Mouse (Mus musculus): ENCODE data around the gene March6. TPM values are rescaled to one million over a fixed set of nuclear protein-coding genes. Genes with fewer than 3 reads are reported as not detected.

The March6 gene
- polyA plus RNA-seq, 1 experiment: 24.0 TPM

- Histone ChIP-seq H3K36me3 (ENCODE audit: control insufficient read depth, insufficient read depth, low read length) (peaks cover 79% of the 10 kb centered on the region), H3K4me1 (replicated peaks; ENCODE audit: control insufficient read depth, insufficient read depth, low read length) (no peaks in the 10 kb centered on the region), H3K27ac (ENCODE audit: control insufficient read depth, insufficient read depth, low read length) (no peak overlapping the region), H3K27me3 (ENCODE audit: control insufficient read depth, insufficient read depth, low read length) (no peaks in the 10 kb centered on the region), H3K4me3 (ENCODE audit: control insufficient read depth, insufficient read depth, low read length) (no peak overlapping the region)
- no peak for DNase-seq
- TF ChIP-seq CTCF (IDR thresholded peaks at IDR 0.05; ENCODE audit: borderline replicate concordance, control insufficient read depth, extremely low read depth, insufficient read depth, low read length, poor library complexity) (no peak), POLR2A (IDR thresholded peaks at IDR 0.05; ENCODE audit: control insufficient read depth, extremely low read depth, insufficient read depth, low read length, poor library complexity) (no peak)
- WGBS: 98% methylated on average over 2 of the region's 2 CpGs
These were observed 65.0 kb downstream of the March6 start for GRCm38 (mm10) chr15:31465806-31466205.

GRCm38 (mm10) chr15:31460571-31460970, 70.3 kb downstream of the March6 start:
- DNase-seq: no peak

GRCm38 (mm10) chr15:31458081-31458480, 72.8 kb downstream of the March6 start:
- TF ChIP-seq CTCF (IDR thresholded peaks at IDR 0.05; ENCODE audit: borderline replicate concordance, control insufficient read depth, extremely low read depth, insufficient read depth, low read length, poor library complexity): no peak
- TF ChIP-seq POLR2A (IDR thresholded peaks at IDR 0.05; ENCODE audit: control insufficient read depth, extremely low read depth, insufficient read depth, low read length, poor library complexity): no peak
- Histone ChIP-seq H3K4me3 (ENCODE audit: control insufficient read depth, insufficient read depth, low read length) (no peak overlapping the region), H3K27me3 (ENCODE audit: control insufficient read depth, insufficient read depth, low read length) (no peaks in the 10 kb centered on the region), H3K4me1 (replicated peaks; ENCODE audit: control insufficient read depth, insufficient read depth, low read length) (peaks cover 8% of the 10 kb centered on the region), H3K27ac (ENCODE audit: control insufficient read depth, insufficient read depth, low read length) (no peak overlapping the region), H3K36me3 (ENCODE audit: control insufficient read depth, insufficient read depth, low read length) (peaks cover 55% of the 10 kb centered on the region)
- no peak for DNase-seq
- 97% methylated on average over 7 of the region's 7 CpGs for WGBS

More at GRCm38 (mm10) chr15:31460571-31460970, 70.3 kb downstream of the March6 start:
- TF ChIP-seq CTCF (IDR thresholded peaks at IDR 0.05; ENCODE audit: borderline replicate concordance, control insufficient read depth, extremely low read depth, insufficient read depth, low read length, poor library complexity): no peak
- no peak for TF ChIP-seq POLR2A (IDR thresholded peaks at IDR 0.05; ENCODE audit: control insufficient read depth, extremely low read depth, insufficient read depth, low read length, poor library complexity)
- 17% methylated on average over 2 of the region's 2 CpGs for WGBS
- Histone ChIP-seq H3K27me3 (ENCODE audit: control insufficient read depth, insufficient read depth, low read length) (no peaks in the 10 kb centered on the region), H3K27ac (ENCODE audit: control insufficient read depth, insufficient read depth, low read length) (no peak overlapping the region), H3K4me3 (ENCODE audit: control insufficient read depth, insufficient read depth, low read length) (no peak overlapping the region), H3K4me1 (replicated peaks; ENCODE audit: control insufficient read depth, insufficient read depth, low read length) (no peaks in the 10 kb centered on the region), H3K36me3 (ENCODE audit: control insufficient read depth, insufficient read depth, low read length) (peaks cover 77% of the 10 kb centered on the region)

- H3K4me3 ChIP-seq (ENCODE audit: control insufficient read depth, insufficient read depth, low read length): no peak overlapping the region
- WGBS: 96% methylated on average over 5 of the region's 5 CpGs
- TF ChIP-seq CTCF (IDR thresholded peaks at IDR 0.05; ENCODE audit: borderline replicate concordance, control insufficient read depth, extremely low read depth, insufficient read depth, low read length, poor library complexity) (no peak), POLR2A (IDR thresholded peaks at IDR 0.05; ENCODE audit: control insufficient read depth, extremely low read depth, insufficient read depth, low read length, poor library complexity) (no peak)
- H3K36me3 ChIP-seq (ENCODE audit: control insufficient read depth, insufficient read depth, low read length): peaks cover 38% of the 10 kb centered on the region
- H3K27me3 ChIP-seq (ENCODE audit: control insufficient read depth, insufficient read depth, low read length): no peaks in the 10 kb centered on the region
- no peak overlapping the region for H3K27ac ChIP-seq (ENCODE audit: control insufficient read depth, insufficient read depth, low read length)
- DNase-seq: no peak
- peaks cover 9% of the 10 kb centered on the region for H3K4me1 ChIP-seq (replicated peaks; ENCODE audit: control insufficient read depth, insufficient read depth, low read length)
These were observed 74.5 kb downstream of the March6 start for GRCm38 (mm10) chr15:31456381-31456780.

GRCm38 (mm10) chr15:31454861-31455295, 76.0 kb downstream of the March6 start:
- Histone ChIP-seq H3K27ac (ENCODE audit: control insufficient read depth, insufficient read depth, low read length) (no peak overlapping the region), H3K36me3 (ENCODE audit: control insufficient read depth, insufficient read depth, low read length) (peaks cover 24% of the 10 kb centered on the region), H3K4me1 (replicated peaks; ENCODE audit: control insufficient read depth, insufficient read depth, low read length) (peaks cover 9% of the 10 kb centered on the region), H3K4me3 (ENCODE audit: control insufficient read depth, insufficient read depth, low read length) (no peak overlapping the region), H3K27me3 (ENCODE audit: control insufficient read depth, insufficient read depth, low read length) (no peaks in the 10 kb centered on the region)
- TF ChIP-seq POLR2A (IDR thresholded peaks at IDR 0.05; ENCODE audit: control insufficient read depth, extremely low read depth, insufficient read depth, low read length, poor library complexity): no peak
- no peak for TF ChIP-seq CTCF (IDR thresholded peaks at IDR 0.05; ENCODE audit: borderline replicate concordance, control insufficient read depth, extremely low read depth, insufficient read depth, low read length, poor library complexity)
- no peak for DNase-seq
- 91% methylated on average over 7 of the region's 7 CpGs for WGBS

- Histone ChIP-seq H3K27me3 (ENCODE audit: control insufficient read depth, insufficient read depth, low read length) (no peaks in the 10 kb centered on the region), H3K4me3 (ENCODE audit: control insufficient read depth, insufficient read depth, low read length) (no peak overlapping the region), H3K27ac (ENCODE audit: control insufficient read depth, insufficient read depth, low read length) (no peak overlapping the region), H3K4me1 (replicated peaks; ENCODE audit: control insufficient read depth, insufficient read depth, low read length) (peaks cover 9% of the 10 kb centered on the region), H3K36me3 (ENCODE audit: control insufficient read depth, insufficient read depth, low read length) (peaks cover 18% of the 10 kb centered on the region)
- no peak for DNase-seq
- 65% methylated on average over 10 of the region's 10 CpGs for WGBS
- TF ChIP-seq CTCF (IDR thresholded peaks at IDR 0.05; ENCODE audit: borderline replicate concordance, control insufficient read depth, extremely low read depth, insufficient read depth, low read length, poor library complexity) (no peak), POLR2A (IDR thresholded peaks at IDR 0.05; ENCODE audit: control insufficient read depth, extremely low read depth, insufficient read depth, low read length, poor library complexity) (no peak)
These were observed 76.6 kb downstream of the March6 start for GRCm38 (mm10) chr15:31454096-31454860.
